Mouse (Mus musculus) adrenal gland, postnatal 36 days (tissue): ENCODE data around the gene Ppp1r32. TPM values are rescaled to one million over a fixed set of nuclear protein-coding genes. Genes with fewer than 3 reads are reported as not detected.

Experiments
- DNase-seq, 2 experiments: peaks; one replicate each; pipeline ENCODE4 v3.0.0; 2021; ENCODE audit warnings: mixed read lengths in 1 of 2
- total RNA-seq, 2 experiments: library from RNA; stranded (reverse); gene quantifications; 2 replicates each; pipeline ENCODE4 v1.2.3; 2021

Gene Ppp1r32
- total RNA-seq, 2 experiments from 2014 or later: 0.63 to 0.93 TPM

DNA sequence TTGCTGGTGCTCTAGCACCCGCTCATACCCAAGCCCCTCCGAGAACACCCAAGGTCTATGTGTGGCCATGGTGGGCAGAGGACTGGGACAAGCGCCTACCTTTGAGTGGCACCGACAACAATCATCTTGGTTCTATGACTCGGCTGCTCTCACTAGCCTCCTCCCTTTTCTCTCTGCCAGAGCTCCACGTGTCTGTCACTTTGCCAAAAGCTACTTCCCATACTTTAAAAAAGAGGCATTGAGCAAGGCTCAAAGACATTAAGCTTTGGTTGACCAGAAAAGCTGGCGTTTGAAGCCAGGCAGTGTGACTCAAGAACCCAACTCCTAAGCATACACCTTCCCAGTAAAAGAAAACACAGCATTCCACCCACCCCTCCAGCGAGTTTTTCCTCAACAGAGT is 24.6 kb downstream of the Ppp1r32 start:
- peak; percentile 50 to 56 for DNase-seq

DNA sequence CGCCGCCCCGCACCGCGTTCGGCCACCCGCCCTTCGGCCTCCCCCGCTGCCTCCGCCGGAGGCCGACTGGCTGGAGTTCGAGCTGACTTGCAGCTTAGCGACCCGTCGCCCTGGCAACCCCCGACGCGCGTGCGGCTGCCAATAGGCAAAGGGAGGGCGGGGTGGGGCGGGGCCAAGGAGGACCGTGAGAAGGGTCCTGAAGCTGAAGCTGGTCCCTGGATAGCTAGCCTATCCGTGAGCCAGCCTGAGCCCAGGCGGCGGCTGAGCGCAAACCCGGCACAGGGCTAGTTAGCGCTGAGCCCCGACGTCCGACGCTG is 25.3 kb downstream of the Ppp1r32 start:
- peak; percentile 75 to 83 for DNase-seq

DNA sequence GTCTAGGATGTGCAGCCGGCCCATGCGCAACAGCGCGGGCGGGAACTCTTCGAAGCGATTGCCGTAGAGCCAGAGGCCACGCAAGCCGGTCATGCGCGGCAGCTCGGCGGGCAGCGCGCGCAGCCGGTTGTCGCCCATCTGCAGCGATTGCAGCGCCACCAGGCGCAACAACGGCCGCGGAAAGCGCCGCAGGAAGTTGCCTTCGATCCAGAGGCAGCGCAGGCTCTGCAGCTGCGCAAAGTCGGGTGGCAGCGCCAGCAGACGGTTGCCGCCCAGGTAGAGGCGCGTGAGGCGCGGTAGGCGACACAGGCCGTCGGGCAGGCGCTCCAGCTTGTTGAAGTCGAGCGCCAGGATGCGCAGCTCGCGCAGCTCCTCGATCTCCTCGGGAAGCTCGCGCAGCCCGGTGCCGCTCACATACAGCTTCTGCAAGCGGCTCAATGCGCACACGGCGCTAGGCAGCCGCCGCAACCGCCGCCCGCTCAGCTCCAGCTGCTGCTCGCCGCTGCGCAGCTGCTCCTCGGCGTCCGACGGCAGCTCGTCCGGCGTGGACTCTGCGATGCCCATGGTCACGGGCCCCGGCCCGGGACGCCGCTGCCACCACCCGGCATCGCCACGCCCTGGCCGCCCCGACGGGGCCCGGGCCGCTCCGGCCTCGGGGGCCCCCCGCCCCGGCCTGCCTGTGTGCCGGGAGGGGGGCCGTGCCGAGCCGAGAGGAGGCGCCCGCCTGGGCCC is 25.8 kb downstream of the Ppp1r32 start, which contains the start of gene Lrrc10b:
Lrrc10b (minus strand) TSS at position 722 of the 732 bp plus-strand sequence.
- DNase-seq: peak; percentile 70

DNA sequence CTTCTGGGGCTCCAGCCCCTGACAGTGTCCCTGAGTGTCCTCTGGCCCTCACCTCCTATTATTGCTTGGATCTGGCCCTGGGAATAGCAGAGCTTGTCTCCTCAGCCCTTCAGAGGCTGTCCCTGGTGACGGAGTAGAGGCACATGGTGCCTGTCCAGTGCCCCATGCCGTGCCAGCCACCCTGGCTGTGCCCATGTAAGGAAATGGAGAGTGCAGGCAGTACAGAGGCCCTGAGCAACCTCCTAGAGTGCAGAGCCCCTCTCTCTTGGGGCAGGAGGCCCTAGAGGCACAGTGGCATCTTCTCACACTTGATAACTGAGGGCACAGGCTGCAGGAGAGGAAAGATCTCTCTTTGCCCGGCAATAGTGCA is 27.3 kb downstream of the Ppp1r32 start:
- DNase-seq: no peak

DNA sequence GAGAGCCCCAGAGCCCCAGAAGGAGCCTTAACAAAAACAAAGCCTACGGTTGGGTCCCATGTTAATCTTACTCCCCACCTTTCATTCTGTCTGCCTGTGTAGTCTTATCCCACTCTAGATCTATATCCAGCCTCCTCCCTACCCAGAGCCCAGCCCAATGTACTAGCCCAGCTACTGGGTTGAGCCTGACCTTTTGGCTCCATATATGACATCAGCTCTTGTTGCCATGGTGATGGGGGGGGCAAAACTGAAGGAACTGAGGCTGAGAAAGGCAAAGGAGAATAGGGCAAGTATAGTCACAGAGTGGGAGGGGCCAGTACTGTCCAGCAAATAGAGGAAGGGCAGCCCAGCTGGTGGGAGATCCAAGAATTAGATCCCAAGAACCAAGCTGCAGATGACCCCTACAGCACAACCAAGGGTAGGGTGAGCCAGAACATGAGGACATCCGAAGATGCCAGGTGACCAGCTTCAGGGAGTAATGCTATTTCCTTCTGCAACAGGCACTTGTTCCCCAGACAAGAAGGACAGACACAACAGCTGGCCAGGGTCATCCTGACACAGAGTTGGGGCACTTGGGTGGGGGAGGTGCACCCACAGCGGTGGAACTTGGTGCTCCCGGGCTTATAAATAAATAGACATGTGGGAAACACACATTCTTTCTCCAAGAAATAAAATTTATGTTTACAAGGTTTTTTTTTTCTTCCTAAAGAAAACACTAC is 27.9 kb downstream of the Ppp1r32 start:
- DNase-seq: peak in 1 of 2 experiments; percentile 35

DNA sequence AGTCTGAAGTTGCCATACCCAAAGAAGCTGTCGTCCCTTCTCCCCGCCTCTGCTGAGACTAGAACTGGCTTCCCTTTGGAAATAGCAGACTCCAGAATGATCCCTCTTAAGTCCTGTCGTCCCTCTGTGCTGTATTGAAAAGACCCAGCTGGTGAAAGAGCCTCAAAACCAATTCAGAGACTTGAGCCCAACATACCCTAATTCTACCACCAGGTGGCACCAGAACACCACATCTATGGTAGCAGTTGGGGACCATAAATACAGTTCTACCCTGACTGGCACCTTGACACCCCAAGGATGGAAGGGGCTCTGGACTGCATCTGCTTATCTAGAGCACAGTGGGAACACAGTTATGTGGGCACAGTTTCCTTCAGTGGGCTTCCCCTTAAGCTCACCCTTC is 33.0 kb downstream of the Ppp1r32 start:
- DNase-seq: peak; percentile 59 to 73

DNA sequence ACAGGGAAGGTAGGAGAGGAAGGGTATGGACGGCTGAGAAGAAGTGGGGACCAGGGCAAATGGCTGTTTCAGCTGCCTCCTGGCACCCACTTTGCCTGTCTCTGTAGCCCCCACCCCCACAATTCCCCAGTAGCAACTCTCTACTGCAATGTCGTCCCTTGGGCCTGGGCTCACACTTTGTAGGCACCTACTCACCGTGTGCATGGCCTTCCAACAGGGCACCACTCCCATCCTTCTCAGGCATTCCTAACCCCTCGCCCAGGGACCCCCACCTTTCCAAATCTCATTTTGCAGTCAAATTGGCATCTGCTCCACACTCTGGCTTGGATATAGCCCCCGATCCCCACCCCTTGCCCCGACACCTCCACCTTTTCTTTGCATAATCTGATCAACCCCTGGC is 33.5 kb downstream of the Ppp1r32 start:
- DNase-seq: no peak

DNA sequence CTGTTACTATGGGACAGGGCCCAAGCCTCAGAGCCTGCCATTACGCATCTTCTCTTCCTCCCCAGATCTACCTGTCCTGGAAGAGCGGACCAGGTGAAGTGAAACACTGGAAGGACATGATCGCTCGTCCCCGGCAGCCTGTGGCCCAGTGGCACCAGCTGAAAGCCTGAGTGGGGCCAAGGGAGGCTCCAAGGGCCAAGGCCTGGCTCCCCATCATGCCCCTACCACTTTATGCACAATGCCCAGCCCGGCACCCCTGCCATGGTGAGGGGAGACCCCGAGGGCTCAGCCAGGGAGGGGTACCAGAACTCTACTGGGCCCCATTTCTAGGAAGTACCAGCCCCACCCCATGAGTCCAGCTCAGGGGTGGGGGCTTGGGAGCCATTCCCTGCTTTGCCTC is 34.5 kb downstream of the Ppp1r32 start:
- DNase-seq: no peak

DNA sequence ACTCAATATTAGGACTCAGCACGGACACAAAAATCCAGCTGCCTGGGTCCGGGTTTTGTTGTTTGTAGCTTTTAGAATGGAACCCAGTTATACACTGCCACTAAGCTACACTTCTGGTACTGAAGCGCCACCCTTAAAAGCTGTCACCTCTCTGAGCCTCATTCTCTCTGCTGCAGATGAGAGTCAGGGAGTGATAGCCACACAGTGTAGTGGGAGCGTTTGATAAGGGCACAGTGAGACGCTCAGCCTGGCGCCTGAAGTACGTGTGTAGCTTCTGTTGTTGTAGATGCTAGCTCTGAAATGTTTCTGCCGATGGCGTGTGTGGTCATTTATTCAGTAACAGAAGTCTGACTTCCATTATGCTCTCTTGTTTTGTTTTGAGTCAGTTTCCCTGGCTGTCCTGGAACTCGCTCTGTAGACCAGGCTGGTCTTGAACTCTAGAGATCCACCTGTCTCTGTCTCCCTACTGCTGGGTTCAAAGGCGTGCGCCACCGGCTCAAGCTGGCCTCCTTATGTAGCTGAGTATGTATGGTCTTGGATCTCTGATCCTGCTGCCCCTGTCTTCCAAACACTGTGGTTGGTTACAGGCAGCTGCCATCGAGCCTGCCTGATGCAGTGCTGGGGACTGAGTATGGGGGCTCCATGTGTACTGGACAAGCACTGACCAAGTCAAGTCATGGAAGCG is 37.9 kb downstream of the Ppp1r32 start:
- DNase-seq: no peak

DNA sequence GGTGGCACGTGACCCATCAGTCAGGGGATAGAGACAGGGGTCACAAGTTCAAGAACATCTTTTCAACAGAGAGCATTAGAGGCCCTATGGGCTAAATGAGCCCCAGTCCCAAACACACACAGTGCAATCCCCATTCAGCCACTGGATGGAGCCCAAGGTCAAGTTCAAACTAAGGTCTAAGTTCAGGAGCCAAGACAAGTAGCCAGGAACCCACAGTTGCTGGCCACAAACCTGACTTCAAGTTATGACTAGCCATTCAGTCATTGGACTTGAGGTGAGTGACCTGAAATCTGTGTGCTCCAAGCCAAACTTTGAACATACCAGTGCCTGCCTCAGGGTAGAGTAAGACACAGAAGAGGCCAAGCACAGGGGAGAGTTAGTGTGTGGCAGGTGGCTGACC is 45.2 kb downstream of the Ppp1r32 start:
- DNase-seq: no peak

DNA sequence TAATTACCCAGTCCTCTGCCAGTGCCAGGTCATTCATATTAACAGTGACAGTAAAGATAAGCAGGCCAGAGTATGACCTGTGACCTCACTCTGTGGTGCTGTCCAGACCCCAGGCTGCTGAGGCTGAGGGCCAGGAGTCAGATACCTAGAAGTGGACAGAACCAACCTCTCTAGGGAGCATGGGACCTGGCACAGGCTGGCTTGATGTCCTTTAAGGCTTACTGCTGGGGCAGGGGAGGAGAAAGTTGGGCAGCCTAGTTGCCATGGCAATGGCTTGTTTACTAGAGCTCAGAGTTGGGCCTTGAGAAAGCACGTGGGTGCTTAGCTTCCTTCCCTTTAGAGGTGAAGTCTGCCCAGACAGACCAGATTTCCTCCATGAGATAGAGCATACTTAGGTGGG is 46.0 kb downstream of the Ppp1r32 start:
- DNase-seq: peak; percentile 46

DNA sequence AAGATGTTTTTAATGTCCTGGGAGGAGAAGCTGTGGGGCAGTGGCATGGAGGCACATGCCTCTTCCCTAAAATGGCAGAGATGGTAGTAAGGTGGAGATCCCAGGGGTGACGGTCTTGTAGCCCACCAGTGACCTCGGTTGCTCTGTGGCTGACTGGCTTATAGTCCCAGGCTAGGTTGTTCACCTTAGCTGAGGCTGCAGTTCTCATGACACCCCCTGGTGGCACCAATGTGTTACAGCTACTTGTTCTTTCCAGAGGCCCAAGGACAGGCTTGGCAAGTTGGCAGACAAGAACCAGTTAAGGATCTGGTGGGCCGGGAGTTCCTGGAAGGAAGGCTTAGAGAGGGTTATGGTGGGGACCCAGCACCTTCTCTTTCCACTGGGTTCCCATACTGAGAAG is 46.8 kb downstream of the Ppp1r32 start:
- peak; percentile 63 to 75 for DNase-seq

DNA sequence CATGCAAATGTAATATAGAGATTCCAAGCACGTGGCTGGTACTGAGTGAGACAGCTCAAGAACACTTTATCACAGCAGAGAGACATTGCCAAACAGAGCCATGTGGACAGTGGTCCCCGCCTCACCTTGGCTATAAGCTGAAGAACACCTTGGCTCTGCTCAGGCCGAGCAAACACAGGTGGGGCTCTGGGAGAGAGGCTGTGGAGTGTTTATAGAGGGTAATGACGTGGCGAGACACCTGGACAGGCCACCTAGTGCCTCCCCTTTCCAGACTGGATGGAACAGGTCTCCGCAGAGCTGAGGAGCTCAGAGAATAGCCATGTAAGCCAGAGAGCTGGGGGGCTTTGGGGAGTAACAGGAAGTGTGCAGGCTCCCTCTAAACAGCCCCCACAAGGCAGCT is 47.8 kb downstream of the Ppp1r32 start:
- no peak for DNase-seq

DNA sequence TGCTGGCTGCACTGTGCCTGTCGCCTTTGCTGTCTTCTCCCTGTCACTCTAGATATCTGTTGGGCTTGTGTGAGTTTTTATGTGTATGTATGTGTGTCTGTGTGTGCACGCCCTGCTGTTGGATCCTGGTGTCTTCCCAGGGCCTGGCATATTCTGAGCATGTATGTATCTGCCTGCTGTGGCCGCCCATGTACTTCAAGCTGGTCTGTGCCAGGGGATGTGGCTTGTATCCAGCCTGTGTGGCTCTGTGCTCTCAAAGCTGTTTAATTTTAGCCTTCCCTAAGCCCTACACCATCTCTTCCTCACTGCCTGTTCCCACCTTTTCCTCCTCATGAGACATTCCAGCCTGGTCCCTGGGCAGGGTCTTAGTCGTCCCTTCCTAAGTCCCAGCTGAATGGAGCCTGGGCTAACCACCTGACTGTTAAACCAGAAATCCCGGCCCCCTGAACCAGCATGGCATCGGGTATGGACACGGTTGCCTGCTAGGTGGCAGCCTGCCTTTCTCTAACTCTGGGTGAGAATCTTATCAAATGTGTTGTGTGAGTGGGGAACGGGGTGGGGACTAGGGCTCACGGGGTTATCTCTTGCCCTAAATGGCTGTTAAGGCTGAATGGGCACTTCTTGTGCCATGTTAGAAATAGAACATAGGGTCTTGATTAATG is 48.7 kb downstream of the Ppp1r32 start:
- no peak for DNase-seq

DNA sequence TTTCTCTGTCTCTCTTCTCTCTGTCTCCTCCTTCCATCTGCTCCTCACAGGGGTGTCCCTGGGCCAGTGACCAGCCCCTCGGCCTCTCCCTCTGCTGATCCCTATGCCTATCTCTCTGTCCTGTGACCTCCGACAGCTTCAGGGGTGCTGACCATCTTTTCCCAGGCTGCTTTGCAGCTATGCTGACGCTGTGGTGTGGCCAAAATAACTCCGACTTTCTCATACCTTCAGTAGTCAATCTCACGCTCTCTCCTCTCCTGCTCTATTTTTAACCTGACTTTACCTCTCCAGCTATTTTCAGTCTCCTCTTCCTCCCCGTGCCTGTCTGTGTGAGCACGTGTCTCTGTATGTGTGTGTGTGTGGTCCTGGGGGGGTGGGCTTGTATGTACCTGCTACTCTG is 49.5 kb downstream of the Ppp1r32 start:
- DNase-seq: no peak

DNA sequence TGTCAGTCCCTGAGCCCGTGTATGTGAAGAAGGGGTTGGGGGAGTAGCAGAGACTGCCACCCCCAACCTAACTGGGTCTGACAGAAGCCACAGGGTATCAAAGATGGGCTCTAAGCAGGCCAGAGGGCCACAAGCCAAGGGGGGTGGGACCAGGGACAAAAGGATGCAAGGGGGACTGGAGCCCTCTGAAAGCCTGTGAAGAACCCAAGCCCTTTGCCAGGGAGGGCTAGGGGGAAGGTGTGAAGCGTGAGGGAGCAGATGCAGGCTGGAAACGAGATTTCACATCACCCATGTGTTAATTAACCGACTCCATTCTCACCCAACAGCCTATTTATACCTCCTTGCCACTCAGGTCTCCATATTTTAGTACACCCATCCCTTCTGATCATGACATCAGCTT is 50.9 kb downstream of the Ppp1r32 start:
- DNase-seq: no peak

DNA sequence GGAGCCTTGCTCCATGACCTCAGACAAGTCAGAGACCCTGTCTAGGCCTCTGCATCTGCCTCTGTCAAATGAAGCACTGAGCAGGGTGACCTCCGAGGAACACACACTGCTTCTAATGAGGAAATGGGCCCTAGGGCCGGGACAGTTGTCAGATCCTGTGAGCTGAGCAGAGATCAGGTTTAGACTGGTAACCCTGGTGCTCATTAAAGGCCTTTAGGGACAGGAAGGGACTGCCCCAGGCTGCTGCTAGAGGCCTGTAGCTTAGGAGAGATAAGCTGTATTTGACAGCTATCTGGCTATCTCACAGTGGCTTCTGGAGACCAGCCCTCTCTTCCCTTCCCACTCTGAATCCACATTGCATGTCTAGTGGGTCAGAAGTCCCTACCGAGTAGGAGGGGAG is 51.3 kb downstream of the Ppp1r32 start:
- DNase-seq: no peak

DNA sequence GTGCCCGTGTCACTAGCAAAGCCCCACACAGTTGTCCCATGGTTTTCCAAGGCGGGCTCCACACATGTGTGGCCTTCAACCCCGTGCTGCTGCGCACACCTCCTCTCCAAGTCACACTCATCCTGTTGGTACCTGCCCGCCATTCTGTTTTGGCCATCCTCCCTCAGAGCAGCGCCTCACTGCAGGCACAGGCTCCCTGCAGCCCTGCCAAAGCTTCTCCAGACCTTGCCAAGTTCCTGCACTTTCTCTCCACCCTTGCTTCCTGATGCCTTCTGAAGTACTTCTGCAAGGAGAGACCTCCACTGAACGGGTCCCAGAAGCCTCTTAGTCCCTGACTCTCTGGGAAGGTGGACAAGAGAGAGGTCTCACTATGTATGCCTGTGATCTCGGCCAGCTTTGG is 53.4 kb downstream of the Ppp1r32 start:
- DNase-seq: no peak

DNA sequence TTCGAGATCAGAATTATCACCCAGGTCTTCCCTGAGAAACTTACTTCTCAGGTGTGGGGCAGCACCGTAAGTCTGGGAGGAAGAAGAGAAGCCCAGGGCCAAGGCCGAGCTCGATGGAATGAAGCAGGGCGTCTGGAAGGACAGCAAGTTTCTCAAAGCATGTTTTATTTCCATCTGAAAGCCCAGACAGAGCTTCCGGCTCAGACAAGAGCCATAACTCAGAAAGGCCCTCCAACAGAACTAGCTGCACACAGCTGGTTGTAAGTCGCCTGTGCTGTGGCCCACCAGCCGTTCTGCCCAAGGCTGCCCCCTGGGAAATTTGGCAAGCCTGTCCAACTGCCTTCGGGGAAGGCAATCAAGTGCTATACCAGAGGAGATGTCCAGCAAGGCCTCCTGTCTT is 55.3 kb downstream of the Ppp1r32 start:
- no peak for DNase-seq

DNA sequence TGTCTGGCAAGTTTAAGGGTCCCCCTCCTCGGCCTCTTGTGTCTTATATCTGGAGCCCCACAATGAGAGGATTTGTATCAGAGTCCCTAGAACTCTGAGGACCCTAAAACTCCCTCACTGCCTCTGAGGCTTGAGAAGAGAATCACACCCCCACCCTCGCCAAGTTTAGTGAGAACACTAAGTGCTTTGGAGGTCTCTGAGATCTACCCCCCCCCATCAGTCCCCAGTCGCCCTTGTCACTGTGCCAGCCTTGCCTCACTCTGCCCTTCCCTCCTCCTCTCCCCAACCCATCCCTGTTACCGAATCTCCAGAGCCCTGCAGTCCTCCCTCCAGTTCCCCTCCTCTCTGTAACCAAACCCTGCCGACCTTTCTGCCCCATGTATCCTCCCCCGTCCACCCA is 55.9 kb downstream of the Ppp1r32 start:
- no peak for DNase-seq

DNA sequence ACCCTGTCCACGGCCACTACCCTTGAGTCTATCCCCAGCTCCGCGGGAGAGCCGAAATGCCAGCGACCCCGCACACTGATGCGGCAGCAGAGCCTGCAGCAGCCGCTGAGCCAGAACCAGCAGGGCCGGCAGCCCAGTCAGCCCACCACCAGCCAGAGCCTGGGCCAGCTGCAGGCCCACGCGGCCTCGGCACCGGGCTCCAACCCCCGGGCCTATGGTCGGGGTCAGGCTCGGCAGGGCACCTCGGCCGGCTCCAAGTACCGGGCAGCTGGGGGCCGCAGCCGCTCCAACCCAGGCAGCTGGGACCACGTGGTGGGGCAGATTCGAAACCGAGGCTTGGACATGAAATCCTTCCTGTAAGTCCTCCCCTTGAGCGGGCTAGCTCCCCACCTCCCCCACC is 56.4 kb downstream of the Ppp1r32 start:
- no peak for DNase-seq

DNA sequence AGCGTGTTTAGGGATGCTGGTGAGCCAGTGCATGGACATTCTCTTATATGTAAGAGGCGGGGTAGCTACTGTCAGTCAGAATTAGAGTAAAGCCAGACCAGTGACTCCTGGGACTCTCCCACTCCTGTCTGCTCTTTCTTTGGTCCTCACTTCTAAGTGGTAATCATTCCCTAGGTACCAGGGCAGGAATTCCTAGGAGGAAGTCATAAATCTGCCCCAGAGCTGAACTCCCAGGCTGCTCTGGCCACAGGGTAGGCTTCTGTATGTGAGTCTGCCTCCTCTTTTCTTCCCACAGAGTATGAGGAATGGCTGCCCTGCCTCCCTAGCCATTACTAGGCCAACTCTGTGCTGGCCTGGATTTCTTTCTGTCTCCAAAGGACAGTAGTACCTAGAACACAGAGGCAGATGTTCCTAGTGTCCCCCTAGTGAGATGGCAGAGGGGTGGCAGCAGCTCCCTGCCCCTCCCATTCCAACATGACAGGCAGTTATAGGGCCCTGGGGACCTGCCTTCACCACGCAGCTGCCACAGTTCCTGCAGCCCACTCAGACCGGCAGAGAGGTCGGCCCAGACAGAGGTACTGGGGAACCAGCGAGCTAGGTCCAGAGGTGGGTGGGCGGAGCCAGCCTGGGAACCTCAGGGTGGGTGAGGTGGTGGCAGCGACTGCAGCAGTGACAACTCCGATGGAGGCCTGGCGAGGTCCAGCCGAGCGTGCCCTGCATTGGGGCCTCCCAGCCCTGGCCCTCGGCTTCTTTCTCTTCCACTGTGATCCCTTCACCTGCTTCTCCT is 57.1 kb downstream of the Ppp1r32 start:
- DNase-seq: no peak
